Mouse (Mus musculus): Measurements from ENCODE around the gene Cyp24a1.

Cyp24a1 gene

DNA sequence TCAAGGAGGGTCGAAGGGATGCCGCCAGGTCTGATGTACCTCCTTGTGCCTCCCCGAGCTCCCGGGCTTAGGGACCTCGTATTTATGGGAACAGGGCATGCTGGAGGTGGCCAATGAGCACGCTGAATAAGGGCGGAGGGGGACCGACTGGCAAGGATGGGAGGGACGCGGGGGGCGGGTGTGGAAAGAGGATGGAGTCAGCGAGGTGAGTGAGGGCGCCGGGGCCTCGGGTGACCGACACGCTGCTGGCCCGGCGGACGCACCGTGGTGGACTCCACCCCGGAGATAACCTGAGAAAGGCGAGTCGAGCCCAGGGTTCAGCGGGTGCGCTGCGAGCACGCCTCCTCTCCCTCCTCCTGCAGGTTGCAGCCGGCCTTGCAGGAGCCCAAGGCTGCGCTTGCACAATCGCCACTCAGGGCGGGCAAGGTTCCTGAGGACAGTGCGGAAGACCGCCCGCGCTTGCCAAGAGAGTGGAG is at the start of gene Cyp24a1:
TSS of gene Cyp24a1 (minus strand) at position 55 of the 476 bp plus-strand sequence.
- peak in 1 of 2 experiments; percentile 70 for DNase-seq (ENCODE audit: low spot score in 2 of 2)

DNA sequence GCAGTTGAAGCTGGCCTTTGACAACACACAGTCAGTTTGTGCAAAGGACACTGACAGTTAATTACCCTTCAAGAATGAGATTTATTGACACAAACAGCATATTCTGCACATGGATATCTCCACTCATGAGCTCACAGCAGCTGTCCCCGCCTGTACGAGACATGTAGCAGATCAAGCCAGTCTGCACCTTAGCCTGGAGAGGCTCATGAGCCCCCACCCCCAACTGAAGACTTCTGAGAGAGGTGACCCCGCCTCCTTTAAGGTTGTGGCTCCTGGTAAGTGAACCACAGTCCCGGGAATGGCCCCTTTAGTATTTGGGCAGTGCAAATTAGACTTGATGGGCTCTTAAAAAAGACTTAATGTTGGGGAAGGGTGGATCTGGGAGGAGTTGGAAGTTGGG is 48.8 kb upstream of the Cyp24a1 start:
- no peak for DNase-seq (ENCODE audit: low spot score in 2 of 2)

DNA sequence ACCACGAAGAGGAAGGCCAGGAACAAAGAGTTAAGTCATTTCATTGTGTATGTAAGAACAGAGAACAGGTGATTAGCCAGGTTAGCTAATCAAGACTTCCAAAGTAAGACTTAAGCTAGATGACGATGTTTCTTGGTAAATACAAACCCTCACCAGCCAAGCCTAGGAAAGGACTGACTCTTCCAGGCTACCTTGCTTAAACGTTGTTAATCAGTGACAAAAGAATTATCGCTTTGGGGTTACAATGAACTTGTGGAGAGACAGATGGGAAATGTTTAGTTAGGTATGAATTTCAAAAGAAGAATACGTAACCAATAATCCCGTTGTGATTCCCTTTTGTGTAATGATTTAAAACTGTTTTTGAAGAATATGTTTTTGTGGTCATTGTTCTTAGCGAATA is 48.0 kb upstream of the Cyp24a1 start:
- DNase-seq (ENCODE audit: low spot score in 2 of 2): no peak

DNA sequence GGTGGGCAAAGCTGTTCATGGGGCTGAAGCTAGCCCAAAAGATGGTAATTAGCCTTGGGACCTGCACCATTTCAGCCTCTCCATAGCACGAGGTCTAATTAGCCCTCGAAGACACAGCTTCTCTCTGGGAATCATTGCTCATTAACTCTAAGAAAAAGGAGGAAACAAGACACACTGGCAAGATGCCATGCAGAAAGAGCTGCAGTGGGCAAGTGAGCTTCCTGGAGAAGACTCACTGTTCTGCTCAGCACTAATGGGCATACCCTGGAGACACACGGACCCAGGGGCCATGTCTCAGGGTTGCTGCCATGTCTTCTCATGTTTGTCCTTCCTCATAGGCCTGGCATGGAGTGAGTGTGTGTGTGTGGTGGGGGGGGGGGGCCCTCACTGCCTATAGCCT is 47.2 kb upstream of the Cyp24a1 start:
- DNase-seq (ENCODE audit: low spot score in 2 of 2): no peak

DNA sequence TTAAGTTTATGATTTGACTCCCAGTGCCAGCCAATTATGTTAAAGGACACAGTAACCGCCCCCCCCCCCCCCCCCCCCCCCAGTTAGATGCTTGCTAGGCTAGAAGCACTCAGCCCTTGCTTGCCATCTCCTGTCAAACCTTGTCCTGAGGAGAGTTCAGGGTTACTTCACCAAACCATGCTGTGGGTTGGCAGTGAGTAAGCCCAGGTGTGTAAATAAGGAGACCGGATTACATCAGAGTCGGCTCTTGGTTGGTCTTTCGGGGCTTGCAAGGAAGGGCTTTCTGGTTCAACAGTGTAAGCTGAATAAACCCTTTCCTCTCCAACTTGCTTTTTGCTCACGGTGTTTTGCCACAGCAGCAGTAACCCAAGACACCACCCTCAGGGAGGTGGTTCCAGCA is 46.7 kb upstream of the Cyp24a1 start:
- DNase-seq (ENCODE audit: low spot score in 2 of 2): no peak

DNA sequence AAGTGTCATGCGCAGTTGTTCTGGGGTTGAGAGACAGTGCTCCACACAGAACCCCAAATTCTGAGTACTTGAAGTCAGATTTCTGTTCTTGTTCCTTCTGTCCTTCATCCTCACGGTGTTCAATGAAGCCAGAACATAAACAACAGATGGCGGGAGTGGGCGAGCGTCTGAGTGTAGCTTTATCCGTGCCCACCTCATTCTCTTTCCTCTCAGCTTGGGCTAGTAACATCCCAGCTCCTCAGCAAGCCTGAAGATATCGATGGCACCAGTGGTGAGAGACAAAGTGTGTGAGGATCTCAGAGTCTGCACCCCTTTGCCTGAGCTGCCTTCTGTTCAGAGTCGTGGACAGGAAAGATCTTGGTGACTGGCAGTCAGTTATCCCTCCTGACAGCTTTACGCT is 42.3 kb upstream of the Cyp24a1 start:
- DNase-seq (ENCODE audit: low spot score in 2 of 2): no peak

DNA sequence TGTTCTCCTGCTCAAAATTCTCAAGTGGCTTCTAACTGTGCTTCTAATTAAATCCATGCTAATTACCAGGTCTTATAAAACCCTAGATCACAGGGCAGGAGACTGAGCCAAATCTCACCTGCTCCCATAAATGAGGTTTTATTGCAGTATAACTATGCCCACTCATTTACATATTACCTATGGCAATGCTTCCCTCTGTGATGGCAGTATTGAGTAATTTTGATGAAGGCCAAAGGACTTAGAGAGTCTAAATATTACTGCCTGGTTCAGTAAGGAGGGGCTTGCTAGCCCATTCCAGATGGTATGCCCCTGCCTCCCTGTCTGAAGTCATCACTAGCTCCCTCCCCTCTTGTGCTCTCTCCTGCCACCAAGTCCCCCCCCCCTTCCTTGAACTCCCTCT is 38.9 kb upstream of the Cyp24a1 start:
- DNase-seq (ENCODE audit: low spot score in 2 of 2): no peak

DNA sequence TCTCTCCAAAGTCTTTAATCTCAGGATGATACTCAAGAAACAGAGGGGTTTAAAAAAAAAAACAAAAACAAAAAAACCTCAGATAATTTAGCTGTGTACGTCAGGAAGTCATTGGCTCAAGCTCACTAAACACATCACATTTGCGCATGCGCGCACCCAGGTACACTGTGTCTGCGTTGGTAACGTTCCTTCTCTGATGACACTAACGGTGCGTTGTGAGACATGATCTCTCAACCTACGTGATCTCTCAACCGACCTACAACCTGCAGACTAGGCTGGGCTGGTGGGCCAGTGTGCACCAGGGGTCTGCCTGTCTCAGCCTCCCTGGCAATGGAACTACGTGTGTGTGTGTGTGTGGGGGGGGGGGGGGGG is 37.8 kb upstream of the Cyp24a1 start:
- no peak for DNase-seq (ENCODE audit: low spot score in 2 of 2)

DNA sequence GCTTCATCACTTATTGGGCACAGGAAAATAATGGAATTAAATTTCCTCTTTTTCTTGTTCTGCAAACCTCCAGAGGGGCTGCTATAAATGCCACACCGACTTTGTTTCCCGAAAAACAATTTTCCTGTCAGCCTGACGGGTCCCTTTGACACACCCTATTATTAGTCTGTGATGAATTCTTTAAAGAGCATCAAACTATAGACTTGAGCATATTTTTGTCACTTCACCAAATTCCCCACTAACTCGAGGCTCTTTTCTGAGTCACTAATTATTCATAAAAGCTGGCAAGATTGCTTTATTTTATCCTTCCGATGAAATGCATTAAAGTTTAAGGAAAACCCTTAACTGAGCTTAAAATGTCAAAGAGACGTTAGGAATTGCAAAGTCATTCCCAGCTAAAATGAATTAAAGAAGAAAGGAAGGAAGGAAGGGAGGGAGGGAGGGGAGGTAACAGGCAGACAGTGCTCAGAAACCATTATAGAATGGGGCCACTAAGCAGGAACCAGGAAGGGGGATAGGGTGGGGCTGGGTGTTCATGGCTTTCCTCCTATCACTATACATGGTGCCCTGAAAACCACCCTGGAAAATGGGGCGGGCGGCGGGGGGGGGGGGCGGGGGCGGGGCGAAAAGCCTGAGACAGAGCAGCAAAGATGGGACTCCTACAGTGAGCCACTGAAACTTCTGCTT is 37.3 kb upstream of the Cyp24a1 start:
- DNase-seq (ENCODE audit: low spot score in 2 of 2): no peak

DNA sequence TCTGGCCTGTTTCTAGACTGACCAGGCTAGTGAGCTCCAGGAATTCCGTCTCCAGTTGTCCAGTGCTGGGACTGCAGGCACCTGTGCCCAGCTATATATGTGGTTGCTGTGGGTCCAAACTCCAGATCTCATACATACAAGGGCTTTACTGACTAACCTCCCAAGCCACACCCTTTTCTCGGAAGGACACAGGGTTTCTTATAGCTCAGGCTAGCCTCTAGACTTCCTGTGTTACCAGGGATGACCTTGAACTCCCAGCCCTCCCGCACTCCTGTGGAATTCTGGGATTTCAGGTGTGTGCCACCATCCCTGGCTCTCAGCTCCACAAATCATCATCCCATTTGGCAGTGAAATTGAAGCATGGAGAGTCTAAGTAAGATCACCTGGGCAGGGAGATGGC is 33.3 kb upstream of the Cyp24a1 start:
- no peak for DNase-seq (ENCODE audit: low spot score in 2 of 2)

DNA sequence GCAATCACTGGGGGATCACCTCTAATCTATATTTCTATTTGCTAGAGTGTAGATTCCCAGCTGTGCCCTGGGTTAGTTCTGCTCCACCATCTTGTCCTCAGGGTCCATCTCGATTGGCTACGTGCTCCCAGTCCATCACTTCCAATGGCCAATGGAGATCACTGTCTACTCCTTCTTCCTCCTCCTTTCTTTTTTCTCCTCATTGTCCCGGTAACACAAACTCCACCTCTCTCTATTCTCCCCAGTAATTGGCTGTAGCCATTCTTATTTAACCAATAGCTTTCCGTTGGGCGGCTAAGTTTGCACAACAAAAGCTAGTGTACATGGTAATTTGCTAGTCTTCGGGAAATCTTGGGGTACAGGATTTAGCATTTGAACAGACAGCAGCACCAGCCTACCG is 32.8 kb upstream of the Cyp24a1 start:
- DNase-seq (ENCODE audit: low spot score in 2 of 2): no peak

DNA sequence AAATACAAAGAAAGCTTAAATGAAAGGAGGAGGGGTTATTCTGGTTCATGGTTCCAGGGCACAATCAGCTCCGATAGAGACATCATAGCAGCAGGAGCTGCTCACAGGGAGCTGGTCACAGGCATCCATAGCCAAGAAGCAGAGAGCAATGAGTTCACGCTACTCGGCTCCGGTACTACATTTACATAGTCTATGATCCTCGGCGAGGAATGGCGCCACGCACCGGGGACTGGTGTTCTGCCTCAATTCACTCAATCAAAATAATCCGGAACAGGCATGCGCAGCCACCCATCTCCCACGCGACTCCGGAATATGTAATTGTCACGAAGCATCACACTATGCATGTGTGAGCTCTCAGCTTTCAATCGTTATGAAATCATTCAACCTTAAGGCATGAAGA is 31.1 kb upstream of the Cyp24a1 start:
- no peak for DNase-seq (ENCODE audit: low spot score in 2 of 2)

DNA sequence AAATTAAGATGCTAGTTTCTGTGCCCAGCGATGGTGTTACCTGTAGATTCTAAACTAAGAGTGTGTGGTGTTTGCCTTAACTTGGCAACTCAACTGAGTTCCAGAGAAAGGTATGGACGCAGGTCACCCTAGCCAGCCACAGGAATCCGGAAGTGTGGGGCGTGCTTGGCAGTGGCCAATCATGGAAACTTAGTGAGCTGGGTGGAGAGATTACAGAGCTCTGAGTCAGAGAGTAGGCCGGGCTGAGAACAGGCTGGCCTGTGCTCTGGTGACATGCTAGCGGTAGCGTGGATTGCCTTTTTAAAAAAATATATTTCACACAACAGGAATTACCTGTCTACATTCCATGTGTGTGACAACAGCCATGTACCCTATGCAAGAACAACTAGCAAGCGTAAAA is 29.6 kb upstream of the Cyp24a1 start:
- no peak for DNase-seq (ENCODE audit: low spot score in 2 of 2)

DNA sequence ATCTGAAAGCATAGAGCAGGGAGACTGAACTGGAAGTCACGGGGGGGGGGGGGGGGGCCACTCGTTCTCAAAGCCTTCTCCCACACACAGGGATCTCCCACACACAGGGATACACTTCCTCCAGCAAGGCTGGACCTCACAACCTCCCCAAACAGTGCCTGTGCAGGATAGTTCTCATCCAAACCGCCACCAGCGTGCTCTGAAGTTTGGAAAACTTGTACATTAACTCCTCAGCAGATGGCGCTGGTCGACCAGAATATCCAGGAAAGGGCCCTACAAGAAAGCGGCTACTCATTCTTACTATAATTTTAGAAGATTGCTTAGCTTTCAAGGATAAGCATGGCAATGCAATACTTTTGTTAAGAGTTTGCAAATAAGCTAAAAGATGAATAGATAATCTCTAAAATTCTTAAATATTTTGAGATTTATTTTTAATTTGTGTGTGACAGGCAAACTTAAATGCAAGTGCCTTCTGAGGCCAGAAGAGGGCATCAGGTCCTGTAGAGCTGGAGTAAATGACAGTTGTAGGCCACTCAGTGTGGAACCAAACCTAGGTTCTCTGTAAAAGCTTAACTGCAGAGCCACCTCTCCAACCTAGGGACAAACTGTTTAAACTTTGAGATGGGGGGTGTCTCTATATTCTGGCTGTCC is 23.5 kb upstream of the Cyp24a1 start:
- DNase-seq (ENCODE audit: low spot score in 2 of 2): no peak

DNA sequence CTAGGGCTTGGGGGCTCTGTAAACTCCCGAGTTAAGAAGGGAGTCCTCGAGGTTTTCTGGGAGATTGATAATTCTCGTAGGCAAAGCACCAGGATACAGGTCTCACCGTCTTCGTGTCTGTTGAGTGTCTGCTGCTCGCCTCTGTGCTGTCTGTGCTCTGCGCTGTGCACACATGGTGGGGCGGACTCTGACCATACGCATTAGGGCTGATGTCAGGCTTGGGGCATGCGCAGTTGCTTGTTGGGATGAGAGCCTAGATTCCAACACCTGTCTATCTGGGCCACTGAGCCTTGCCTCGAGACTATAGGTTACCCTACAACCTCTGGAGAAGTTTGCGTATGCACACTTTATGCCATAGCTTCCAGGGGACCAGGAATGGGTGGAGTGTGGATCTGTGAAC is 16.8 kb upstream of the Cyp24a1 start:
- DNase-seq (ENCODE audit: low spot score in 2 of 2): no peak

DNA sequence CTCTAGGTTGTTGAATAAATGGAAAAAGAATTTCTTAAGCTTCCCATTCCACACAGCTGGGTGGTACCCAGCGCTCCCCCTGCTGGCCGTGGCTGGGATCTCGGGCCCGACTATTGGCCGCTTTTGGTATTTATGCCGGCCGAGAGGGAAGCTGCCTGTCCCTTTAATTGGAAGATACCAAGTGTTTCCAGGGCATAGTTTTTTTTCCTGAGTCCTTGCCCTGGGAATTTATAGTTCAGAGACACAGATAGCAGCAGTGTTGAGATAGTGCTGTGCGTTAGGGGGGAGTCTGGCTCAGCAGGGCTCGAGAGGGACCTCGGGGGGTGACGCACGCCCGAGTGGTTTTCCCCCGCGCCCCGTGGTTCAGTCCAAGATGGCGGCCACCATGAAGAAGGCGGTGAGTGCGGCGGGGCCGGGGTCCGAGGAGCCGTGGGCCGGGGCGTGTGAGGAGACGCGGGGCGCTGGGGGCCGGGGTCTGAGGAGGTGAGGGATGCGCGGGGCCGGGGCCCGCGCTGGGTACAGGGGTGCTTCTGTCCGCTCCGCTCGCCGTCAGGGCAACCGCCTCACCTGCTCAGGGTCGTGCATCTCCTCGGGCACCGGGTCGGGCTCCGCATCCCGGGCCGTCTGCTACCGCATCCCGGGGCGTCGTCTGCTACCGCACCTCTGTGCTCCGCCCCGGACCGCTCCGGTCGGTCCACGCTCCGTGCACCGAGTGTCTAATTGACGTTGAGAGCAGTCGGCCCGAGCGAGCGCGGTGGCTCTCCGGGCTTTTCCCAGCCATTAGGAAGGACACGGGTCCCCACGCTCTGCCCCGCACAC is 14.3 kb upstream of the Cyp24a1 start:
- DNase-seq (ENCODE audit: low spot score in 2 of 2): peak; percentile 84 to 92

DNA sequence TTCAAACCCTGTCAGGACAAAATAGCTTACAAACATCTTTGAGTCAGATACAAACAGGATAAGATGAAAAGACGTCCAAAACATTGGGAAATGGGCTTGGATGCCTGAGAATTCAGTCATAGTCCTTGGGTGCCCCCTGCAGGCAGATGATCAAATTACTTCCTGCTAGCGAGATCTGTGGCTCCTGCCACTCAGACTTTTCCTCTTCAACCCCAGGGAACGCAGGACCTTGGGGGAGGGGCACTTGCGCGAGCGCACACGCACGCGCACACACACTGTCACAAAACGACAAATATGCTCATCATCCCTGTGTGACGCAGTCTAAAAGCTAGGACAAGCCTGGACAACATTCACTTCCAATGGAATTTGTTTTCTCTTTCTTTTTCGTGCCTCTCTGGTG is 11.9 kb upstream of the Cyp24a1 start:
- peak; percentile 73 to 91 for DNase-seq (ENCODE audit: low spot score in 2 of 2)

DNA sequence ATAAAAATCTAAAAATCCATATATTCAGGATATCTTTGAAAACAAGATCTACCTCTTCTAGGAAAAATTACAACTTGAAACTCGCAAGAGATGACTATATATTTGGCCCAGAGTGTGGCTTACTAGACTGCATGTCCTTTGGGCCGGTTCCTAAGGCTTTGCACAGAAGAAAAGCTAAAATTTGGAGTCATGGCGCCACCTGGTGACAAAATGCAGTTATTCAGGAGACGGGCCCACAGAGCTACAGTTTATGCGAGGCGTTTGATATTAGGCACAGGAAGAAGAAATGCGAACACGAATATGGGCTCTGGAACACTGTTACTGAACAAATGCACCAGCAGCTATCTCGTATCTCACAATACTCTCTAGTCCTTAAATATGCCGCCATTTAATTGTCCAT is 10.8 kb upstream of the Cyp24a1 start:
- DNase-seq (ENCODE audit: low spot score in 2 of 2): peak; percentile 65 to 81

DNA sequence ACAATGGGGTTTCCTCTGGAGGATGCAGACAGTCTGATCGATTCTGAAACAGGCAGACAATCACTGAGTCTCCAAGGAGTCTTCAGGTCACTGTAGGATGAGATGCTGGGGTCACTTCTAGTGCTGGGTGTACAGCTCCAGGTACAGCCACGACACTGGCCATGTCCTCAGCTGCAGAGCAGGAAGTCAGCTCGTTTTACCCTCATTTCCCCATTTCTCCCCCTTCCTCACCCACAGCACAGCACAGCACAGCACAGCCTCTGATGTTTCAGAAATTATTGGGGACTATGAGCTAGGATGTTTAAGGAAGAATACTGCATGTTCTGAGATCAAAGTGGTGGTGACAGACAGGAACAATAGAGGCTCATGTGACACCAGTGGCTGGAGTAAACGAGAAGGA is 7.0 kb upstream of the Cyp24a1 start:
- DNase-seq (ENCODE audit: low spot score in 2 of 2): no peak

DNA sequence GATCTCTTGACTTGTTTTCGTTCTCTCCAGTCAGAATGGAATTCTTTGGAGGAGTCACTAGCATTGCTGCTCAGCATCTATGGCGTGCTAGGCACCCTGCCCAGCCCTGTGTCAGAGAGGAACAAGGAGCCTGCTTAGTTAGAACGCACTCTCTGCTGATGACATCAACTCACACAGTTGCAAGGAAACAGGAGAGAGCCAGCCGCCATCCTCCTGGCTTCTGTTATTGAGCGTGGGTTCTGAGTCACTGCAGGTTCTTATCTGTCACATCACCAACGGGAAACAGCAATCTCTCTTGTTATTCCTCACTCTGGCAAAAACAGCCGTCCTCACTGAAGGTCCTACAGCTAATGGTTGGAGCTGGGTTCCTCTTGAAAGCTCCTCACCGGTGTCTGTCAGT is 6.4 kb upstream of the Cyp24a1 start:
- DNase-seq (ENCODE audit: low spot score in 2 of 2): no peak

DNA sequence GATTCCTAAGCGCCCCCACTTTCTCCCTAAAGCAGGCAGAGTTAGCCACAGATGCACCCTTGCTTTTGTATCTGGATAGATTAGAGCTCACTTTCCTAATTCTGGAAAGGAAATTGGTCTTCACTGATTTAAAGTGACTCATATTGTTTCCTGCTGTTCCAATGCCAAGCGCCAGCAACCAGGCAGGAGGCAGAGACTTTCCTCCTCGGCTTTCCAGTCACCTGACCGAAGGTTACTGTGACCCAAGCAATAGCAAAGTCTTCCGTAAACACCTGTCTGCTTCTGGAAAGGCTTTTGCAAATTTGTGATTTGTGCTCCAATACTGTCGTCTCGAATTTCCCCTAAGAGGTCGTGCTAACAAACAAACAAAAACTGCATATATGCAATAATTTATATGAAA is 1.1 kb upstream of the Cyp24a1 start:
- no peak for DNase-seq (ENCODE audit: low spot score in 2 of 2)

DNA sequence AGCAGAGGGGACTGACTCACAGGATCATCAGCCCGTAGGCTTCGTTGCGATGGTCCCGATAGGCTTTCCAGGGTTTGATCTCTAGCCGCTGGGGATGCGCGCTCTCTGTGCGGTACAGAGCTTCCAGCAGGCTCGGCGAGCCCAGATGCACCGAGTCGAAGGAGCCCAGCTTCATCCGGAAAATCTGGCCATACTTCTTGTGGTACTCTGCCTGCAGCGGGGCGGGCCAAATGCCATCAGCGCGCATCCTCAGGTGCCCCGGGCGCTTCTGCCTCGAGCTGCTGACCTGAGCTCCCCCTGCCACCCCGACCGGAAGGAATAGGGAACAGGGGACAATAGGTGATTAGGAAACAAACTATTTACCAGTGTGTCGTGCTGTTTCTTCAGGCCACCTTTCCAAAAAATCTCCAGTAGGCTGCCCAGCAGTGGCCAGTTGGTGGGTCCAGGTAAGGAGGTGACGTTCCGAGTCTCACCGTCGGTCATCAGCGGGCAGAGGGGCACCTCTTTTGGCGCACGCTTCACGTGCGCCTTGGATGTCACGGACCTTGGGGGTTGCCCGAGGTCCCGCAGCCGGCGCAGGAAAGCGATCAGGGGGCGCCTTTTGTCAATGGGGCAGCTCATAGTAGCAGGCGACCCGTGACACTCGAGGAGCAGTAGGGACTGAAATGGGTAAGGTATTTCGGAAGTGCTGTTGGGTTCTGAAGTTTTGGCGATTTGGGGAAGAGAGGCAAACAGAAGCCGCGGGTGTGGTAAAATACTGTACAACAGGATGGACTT is 603 bp downstream of the Cyp24a1 start, which contains the start of gene Pfdn4:
TSS of gene Pfdn4 (plus strand) at position 275 of the 777 bp plus-strand sequence.
- DNase-seq (ENCODE audit: low spot score in 2 of 2): no peak
